13 mouse cellular contexts compared by ENCODE assay signal in the genomic region with DNA sequence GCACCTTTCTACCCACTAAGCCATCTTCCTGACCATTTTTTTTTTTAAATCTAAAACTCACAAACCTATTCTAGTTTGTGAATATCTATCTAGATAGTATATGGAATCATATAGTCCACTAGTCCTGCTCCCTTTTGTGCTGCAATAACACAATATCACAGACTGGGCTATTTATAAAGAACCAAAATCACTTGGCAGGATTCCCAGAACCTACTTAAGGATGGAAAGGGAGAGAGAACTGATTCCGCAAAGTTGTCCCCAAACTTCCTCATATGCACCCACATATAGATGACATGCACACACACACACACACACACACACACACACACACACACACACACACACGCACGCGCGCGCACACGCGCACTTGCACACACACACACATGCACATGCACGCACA.
DNase-seq lines count a peak whose midpoint lies in the region.
"Had no signal": no experiment of that assay in that cellular context is flagged by ENCODE, and none has a peak within 500 bp of the region (broad histone marks: within the 10 kb centered on the region; RNA-seq: fewer than 3 reads in every experiment).

No protein-coding gene starts in this region.

- intact Hi-C loops in heart, postnatal 14 days (cut with DNase I) = no loop called here

- H3K27me3 ChIP-seq in splenic B cell, adult 2 months (ENCODE audit: control insufficient read depth, insufficient read depth, low read length, poor library complexity, severe bottlenecking) = no peaks in the 10 kb centered on the region
- H3K27me3 ChIP-seq: hindbrain, embryonic 12.5 days had no signal

- H3K36me3 ChIP-seq in splenic B cell, adult 2 months (ENCODE audit: control insufficient read depth, insufficient read depth, low read length, poor library complexity, severe bottlenecking) = peaks cover 2% of the 10 kb centered on the region
- H3K36me3 ChIP-seq: hindbrain, embryonic 12.5 days; midbrain, embryonic 10.5 days had no signal

- peak; percentile 38 to 50 for DNase-seq in heart, adult 18-20 months
- no peak for DNase-seq in heart, postnatal 14 days
- DNase-seq in lung, postnatal 36 days = peak; percentile 60
- DNase-seq in lung, postnatal 25 days (ENCODE audit: low spot score) = no peak
- DNase-seq in brain, adult 2 months (ENCODE audit: low read depth, low spot score) = peak; percentile 78
- DNase-seq in splenic B cell, adult 2 months (ENCODE audit: low read depth, low spot score) = peak; percentile 13
- no peak for DNase-seq in c-Kit-positive CD71-positive TER-119-positive erythroid progenitor cells, embryonic 14.5 days (ENCODE audit: low spot score)
- DNase-seq: cerebellum, postnatal 36 days; forebrain, postnatal 0 days; heart, adult 2 months; thymus, adult 2 months had no signal

Comparison
In these comparisons a context has a peak if more than half of its experiments do, and no peak if none do; other contexts are left out.
1. DNase-seq: peak in heart, adult 18-20 months (2 of 2), lung, postnatal 36 days (single experiment), brain, adult 2 months (single experiment) and splenic B cell, adult 2 months (single experiment); none in heart, postnatal 14 days (0 of 2), lung, postnatal 25 days (single experiment) and c-Kit-positive CD71-positive TER-119-positive erythroid progenitor cells, embryonic 14.5 days (single experiment).